Mouse (Mus musculus): ENCODE results near the gene Dcun1d4. TPM values are rescaled to one million over a fixed set of nuclear protein-coding genes. Genes with fewer than 3 reads are reported as not detected.

The Dcun1d4 gene
- polyA plus RNA-seq, 1 experiment from 2014 or later = 68.3 TPM

DNA sequence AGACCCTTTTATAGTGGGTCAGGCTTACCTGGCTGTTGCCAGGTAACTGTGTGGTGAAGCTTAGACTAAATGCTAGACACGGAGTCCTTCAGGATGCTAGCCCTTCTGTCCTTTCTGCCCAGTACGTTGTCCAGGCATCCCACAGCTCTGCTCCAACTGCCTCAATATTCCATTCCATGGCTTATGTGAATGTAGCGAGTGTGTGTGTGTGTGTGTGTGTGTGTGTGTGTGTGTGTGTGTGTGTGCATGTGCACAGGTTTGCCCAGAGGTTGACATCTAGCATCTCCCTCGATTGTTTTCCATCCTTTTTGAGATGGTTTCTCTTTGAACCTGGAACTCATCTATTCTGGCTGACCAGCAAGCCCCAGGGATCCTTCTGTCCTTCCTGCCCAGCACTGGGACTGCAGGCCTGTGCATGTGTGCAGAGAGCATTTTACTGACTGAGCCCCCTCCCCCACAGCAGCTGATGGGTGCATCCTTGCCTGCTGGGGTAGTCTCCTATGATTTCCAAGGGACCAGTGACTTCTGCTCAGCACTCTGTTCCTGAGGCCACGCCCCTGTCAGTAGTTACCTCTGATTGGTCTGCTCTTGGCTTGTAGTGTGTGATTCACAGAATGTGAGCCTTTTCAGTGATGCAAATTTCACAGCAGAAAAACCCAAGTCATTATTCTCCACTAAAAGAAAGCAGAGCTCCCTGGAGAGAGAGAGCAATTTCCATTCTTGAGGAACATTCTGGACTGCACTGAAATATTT, 118.3 kb downstream of the Dcun1d4 start:
- no peaks in the 10 kb centered on the region for H3K4me1 ChIP-seq (ENCODE audit: control insufficient read depth, insufficient read depth, low read length)
- peak; percentile 65; the same call in 1 of the 2 replicates for ATAC-seq (replicated peaks; ENCODE audit: insufficient number of reproducible peaks, low FRiP score, low TSS enrichment, low read depth)
- no peak for DNase-seq (ENCODE audit: low spot score)
- H3K27me3 ChIP-seq (ENCODE audit: control insufficient read depth, insufficient read depth, low read length) = no peaks in the 10 kb centered on the region
- no peak overlapping the region for H3K27ac ChIP-seq (replicated peaks; ENCODE audit: low read depth, low read length)
- no peak overlapping the region for H3K4me3 ChIP-seq (ENCODE audit: low read depth, low read length)
- no peak overlapping the region for H3K4me2 ChIP-seq (ENCODE audit: low read depth, low read length)
- no peaks in the 10 kb centered on the region for H3K36me3 ChIP-seq (replicated peaks; ENCODE audit: control insufficient read depth, insufficient read depth, low read depth, low read length)
- H3K9me3 ChIP-seq (replicated peaks; ENCODE audit: control insufficient read depth, low read length) = no peaks in the 10 kb centered on the region
- 57% methylated on average over 5 of the region's 5 CpGs for whole genome bisulfite sequencing
- H3K9ac ChIP-seq (replicated peaks; ENCODE audit: low read length) = no peak overlapping the region

DNA sequence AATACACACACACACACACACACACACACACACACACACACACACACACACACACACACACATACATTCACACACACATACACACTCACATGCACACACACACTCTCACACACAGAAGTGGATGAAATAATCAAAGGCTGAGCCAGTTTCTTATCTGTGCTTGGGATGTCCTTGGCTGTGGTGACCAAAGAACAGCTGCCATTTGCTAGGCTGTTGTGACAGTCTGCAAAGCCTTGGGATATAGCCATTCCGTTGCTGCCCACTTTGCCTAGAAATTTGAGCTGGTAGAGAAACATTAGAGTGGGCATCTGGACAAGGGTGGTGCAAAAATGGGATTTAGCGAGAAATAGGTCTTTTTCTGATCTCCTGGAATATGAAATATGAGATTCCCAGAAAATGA, 119.2 kb downstream of the Dcun1d4 start:
- 72% methylated on average over 2 of the region's 2 CpGs for WGBS
- Histone ChIP-seq H3K27me3 (ENCODE audit: control insufficient read depth, insufficient read depth, low read length) (no peaks in the 10 kb centered on the region), H3K4me3 (ENCODE audit: low read depth, low read length) (no peak overlapping the region), H3K4me1 (ENCODE audit: control insufficient read depth, insufficient read depth, low read length) (no peaks in the 10 kb centered on the region), H3K27ac (replicated peaks; ENCODE audit: low read depth, low read length) (no peak overlapping the region), H3K9ac (replicated peaks; ENCODE audit: low read length) (no peak overlapping the region), H3K4me2 (ENCODE audit: low read depth, low read length) (no peak overlapping the region), H3K36me3 (replicated peaks; ENCODE audit: control insufficient read depth, insufficient read depth, low read depth, low read length) (no peaks in the 10 kb centered on the region), H3K9me3 (replicated peaks; ENCODE audit: control insufficient read depth, low read length) (no peaks in the 10 kb centered on the region)
- DNase-seq (ENCODE audit: low spot score) (no peak), ATAC-seq (replicated peaks; ENCODE audit: insufficient number of reproducible peaks, low FRiP score, low TSS enrichment, low read depth) (no peak)

GRCm38 (mm10) chr5:73601361-73601763, 120.6 kb downstream of the Dcun1d4 start:
- H3K4me3 ChIP-seq (ENCODE audit: low read depth, low read length) = no peak overlapping the region
- 73% methylated on average over 8 of the region's 8 CpGs for WGBS
- no peak for ATAC-seq (replicated peaks; ENCODE audit: insufficient number of reproducible peaks, low FRiP score, low TSS enrichment, low read depth)
- no peak overlapping the region for H3K27ac ChIP-seq (replicated peaks; ENCODE audit: low read depth, low read length)
- no peak for DNase-seq (ENCODE audit: low spot score)
- H3K9me3 ChIP-seq (replicated peaks; ENCODE audit: control insufficient read depth, low read length) = no peaks in the 10 kb centered on the region
- H3K4me1 ChIP-seq (ENCODE audit: control insufficient read depth, insufficient read depth, low read length) = no peaks in the 10 kb centered on the region
- H3K4me2 ChIP-seq (ENCODE audit: low read depth, low read length) = no peak overlapping the region
- no peak overlapping the region for H3K9ac ChIP-seq (replicated peaks; ENCODE audit: low read length)
- H3K36me3 ChIP-seq (replicated peaks; ENCODE audit: control insufficient read depth, insufficient read depth, low read depth, low read length) = no peaks in the 10 kb centered on the region
- no peaks in the 10 kb centered on the region for H3K27me3 ChIP-seq (ENCODE audit: control insufficient read depth, insufficient read depth, low read length)

GRCm38 (mm10) chr5:73602865-73603264, 122.1 kb downstream of the Dcun1d4 start:
- H3K4me1 ChIP-seq (ENCODE audit: control insufficient read depth, insufficient read depth, low read length) = no peaks in the 10 kb centered on the region
- H3K27ac ChIP-seq (replicated peaks; ENCODE audit: low read depth, low read length) = no peak overlapping the region
- no peak overlapping the region for H3K4me2 ChIP-seq (ENCODE audit: low read depth, low read length)
- H3K36me3 ChIP-seq (replicated peaks; ENCODE audit: control insufficient read depth, insufficient read depth, low read depth, low read length) = no peaks in the 10 kb centered on the region
- no peak overlapping the region for H3K4me3 ChIP-seq (ENCODE audit: low read depth, low read length)
- WGBS = 86% methylated on average over 3 of the region's 3 CpGs
- H3K9ac ChIP-seq (replicated peaks; ENCODE audit: low read length) = no peak overlapping the region
- no peaks in the 10 kb centered on the region for H3K9me3 ChIP-seq (replicated peaks; ENCODE audit: control insufficient read depth, low read length)
- no peak for ATAC-seq (replicated peaks; ENCODE audit: insufficient number of reproducible peaks, low FRiP score, low TSS enrichment, low read depth)
- H3K27me3 ChIP-seq (ENCODE audit: control insufficient read depth, insufficient read depth, low read length) = no peaks in the 10 kb centered on the region
- no peak for DNase-seq (ENCODE audit: low spot score)

GRCm38 (mm10) chr5:73604542-73604941, 123.7 kb downstream of the Dcun1d4 start:
- DNase-seq (ENCODE audit: low spot score) = no peak
- Histone ChIP-seq H3K36me3 (replicated peaks; ENCODE audit: control insufficient read depth, insufficient read depth, low read depth, low read length) (no peaks in the 10 kb centered on the region), H3K9ac (replicated peaks; ENCODE audit: low read length) (no peak overlapping the region), H3K27ac (replicated peaks; ENCODE audit: low read depth, low read length) (no peak overlapping the region), H3K4me2 (ENCODE audit: low read depth, low read length) (no peak overlapping the region), H3K9me3 (replicated peaks; ENCODE audit: control insufficient read depth, low read length) (no peaks in the 10 kb centered on the region), H3K4me3 (ENCODE audit: low read depth, low read length) (no peak overlapping the region), H3K27me3 (ENCODE audit: control insufficient read depth, insufficient read depth, low read length) (no peaks in the 10 kb centered on the region), H3K4me1 (ENCODE audit: control insufficient read depth, insufficient read depth, low read length) (no peaks in the 10 kb centered on the region)
- ATAC-seq (replicated peaks; ENCODE audit: insufficient number of reproducible peaks, low FRiP score, low TSS enrichment, low read depth) = no peak
- WGBS = 90% methylated on average over 6 of the region's 6 CpGs

DNA sequence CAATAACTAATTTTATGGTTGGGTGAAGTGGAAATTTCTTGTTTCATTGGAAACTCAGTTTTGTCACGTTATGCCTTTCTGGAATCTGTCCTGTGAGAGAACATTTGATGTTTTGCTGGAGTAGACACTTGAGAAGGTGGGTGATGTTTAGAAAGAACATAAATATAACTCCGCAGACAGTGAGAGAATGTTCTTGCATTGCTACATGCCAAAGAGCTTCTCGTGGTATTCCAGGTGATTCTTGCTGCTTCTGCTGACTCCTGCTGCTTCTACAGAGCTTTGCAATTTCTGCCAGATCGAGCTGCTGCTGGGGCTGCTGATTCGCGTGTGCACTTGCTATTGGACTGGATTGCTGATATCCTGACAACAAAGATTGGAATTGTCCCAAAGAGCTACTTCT, 124.2 kb downstream of the Dcun1d4 start:
- DNase-seq (ENCODE audit: low spot score) (no peak), ATAC-seq (replicated peaks; ENCODE audit: insufficient number of reproducible peaks, low FRiP score, low TSS enrichment, low read depth) (no peak)
- Histone ChIP-seq H3K27me3 (ENCODE audit: control insufficient read depth, insufficient read depth, low read length) (no peaks in the 10 kb centered on the region), H3K27ac (replicated peaks; ENCODE audit: low read depth, low read length) (no peak overlapping the region), H3K36me3 (replicated peaks; ENCODE audit: control insufficient read depth, insufficient read depth, low read depth, low read length) (no peaks in the 10 kb centered on the region), H3K4me1 (ENCODE audit: control insufficient read depth, insufficient read depth, low read length) (no peaks in the 10 kb centered on the region), H3K9ac (replicated peaks; ENCODE audit: low read length) (no peak overlapping the region), H3K4me3 (ENCODE audit: low read depth, low read length) (no peak overlapping the region), H3K4me2 (ENCODE audit: low read depth, low read length) (no peak overlapping the region), H3K9me3 (replicated peaks; ENCODE audit: control insufficient read depth, low read length) (no peaks in the 10 kb centered on the region)
- 86% methylated on average over 6 of the region's 6 CpGs for WGBS

Other genes with a start within 250 kb of the Dcun1d4 start
- gene Fryl, start 224.4 kb upstream of the Dcun1d4 start, polyA plus RNA-seq (2014; fragmentation: Nextera tagmentation; extraction: Ambion mirVana) = 25.7 and 27.4 TPM in 2 replicates
- 158 and 160 TPM in 2 replicates for gene Ociad1, start 188.2 kb upstream of the Dcun1d4 start, polyA plus RNA-seq (2014; fragmentation: Nextera tagmentation; extraction: Ambion mirVana)
- 11.3 and 12.7 TPM in 2 replicates for gene Ociad2, start 140.0 kb upstream of the Dcun1d4 start, polyA plus RNA-seq (2014; fragmentation: Nextera tagmentation; extraction: Ambion mirVana)
- 0.14 TPM in 1 of 2 replicates, not detected in the other for gene Cwh43, start 74.9 kb upstream of the Dcun1d4 start, polyA plus RNA-seq (2014; fragmentation: Nextera tagmentation; extraction: Ambion mirVana)
- 0.25 and 0.46 TPM in 2 replicates for gene Lrrc66, start 151.5 kb downstream of the Dcun1d4 start, polyA plus RNA-seq (2014; fragmentation: Nextera tagmentation; extraction: Ambion mirVana)
- gene Sgcb, start 166.8 kb downstream of the Dcun1d4 start, polyA plus RNA-seq (2014; fragmentation: Nextera tagmentation; extraction: Ambion mirVana) = 23.9 and 25.6 TPM in 2 replicates
- gene Spata18, start 170.4 kb downstream of the Dcun1d4 start, polyA plus RNA-seq (2014; fragmentation: Nextera tagmentation; extraction: Ambion mirVana) = 0.14 and 0.21 TPM in 2 replicates

Data from embryonic facial prominence, embryonic 11.5 days (tissue).